Mouse (Mus musculus) 416B (cell line): Measurements from ENCODE around the gene Kiss1r.

Experiments
- DNase-seq: peaks from one replicate; pipeline ENCODE4 v3.0.0; 2011; ENCODE audit warnings: low read depth

The Kiss1r gene

GRCm38 (mm10) chr10:79940749-79941148 lies 24.0 kb downstream of the Kiss1r start:
- peak; percentile 88 for DNase-seq

- DNase-seq = no peak
These were observed 26.2 kb downstream of the Kiss1r start for GRCm38 (mm10) chr10:79942988-79943387.

- DNase-seq = no peak
These were observed 26.7 kb downstream of the Kiss1r start for GRCm38 (mm10) chr10:79943471-79943901.

GRCm38 (mm10) chr10:79945507-79946234 lies 28.9 kb downstream of the Kiss1r start:
- DNase-seq = no peak

- no peak for DNase-seq
These were observed 30.1 kb downstream of the Kiss1r start for GRCm38 (mm10) chr10:79946752-79947322.

GRCm38 (mm10) chr10:79947502-79947901 lies 30.7 kb downstream of the Kiss1r start:
- DNase-seq = no peak

- no peak for DNase-seq
These were observed 33.1 kb downstream of the Kiss1r start for GRCm38 (mm10) chr10:79949873-79950272.

GRCm38 (mm10) chr10:79950661-79951060 lies 33.9 kb downstream of the Kiss1r start:
- DNase-seq = no peak

- DNase-seq = peak; percentile 50
These were observed 37.2 kb downstream of the Kiss1r start for GRCm38 (mm10) chr10:79953946-79954345.

GRCm38 (mm10) chr10:79955691-79956090 lies 38.9 kb downstream of the Kiss1r start:
- no peak for DNase-seq

- no peak for DNase-seq
These were observed 39.9 kb downstream of the Kiss1r start for GRCm38 (mm10) chr10:79956643-79957154.

- peak; percentile 82 for DNase-seq
These were observed 41.5 kb downstream of the Kiss1r start for GRCm38 (mm10) chr10:79958140-79958816.

GRCm38 (mm10) chr10:79959412-79959811 lies 42.6 kb downstream of the Kiss1r start:
- peak; percentile 57 for DNase-seq

- peak; percentile 100 for DNase-seq
These were observed 43.3 kb downstream of the Kiss1r start, which contains the start of gene Wdr18 for GRCm38 (mm10) chr10:79959847-79960601. Wdr18 (plus strand) TSS chr10:79960152.

GRCm38 (mm10) chr10:79960671-79961294 lies 44.0 kb downstream of the Kiss1r start:
- DNase-seq = peak; percentile 17

GRCm38 (mm10) chr10:79964727-79965126 lies 48.0 kb downstream of the Kiss1r start:
- no peak for DNase-seq

- no peak for DNase-seq
These were observed 48.6 kb downstream of the Kiss1r start for GRCm38 (mm10) chr10:79965325-79965724.

- DNase-seq = no peak
These were observed 50.2 kb downstream of the Kiss1r start for GRCm38 (mm10) chr10:79966886-79967400.

- no peak for DNase-seq
These were observed 51.4 kb downstream of the Kiss1r start for GRCm38 (mm10) chr10:79968181-79968580.

- DNase-seq = no peak
These were observed 52.4 kb downstream of the Kiss1r start for GRCm38 (mm10) chr10:79969124-79969568.
